ENCODE assay signal across 8 mouse cellular contexts in the genomic region with DNA sequence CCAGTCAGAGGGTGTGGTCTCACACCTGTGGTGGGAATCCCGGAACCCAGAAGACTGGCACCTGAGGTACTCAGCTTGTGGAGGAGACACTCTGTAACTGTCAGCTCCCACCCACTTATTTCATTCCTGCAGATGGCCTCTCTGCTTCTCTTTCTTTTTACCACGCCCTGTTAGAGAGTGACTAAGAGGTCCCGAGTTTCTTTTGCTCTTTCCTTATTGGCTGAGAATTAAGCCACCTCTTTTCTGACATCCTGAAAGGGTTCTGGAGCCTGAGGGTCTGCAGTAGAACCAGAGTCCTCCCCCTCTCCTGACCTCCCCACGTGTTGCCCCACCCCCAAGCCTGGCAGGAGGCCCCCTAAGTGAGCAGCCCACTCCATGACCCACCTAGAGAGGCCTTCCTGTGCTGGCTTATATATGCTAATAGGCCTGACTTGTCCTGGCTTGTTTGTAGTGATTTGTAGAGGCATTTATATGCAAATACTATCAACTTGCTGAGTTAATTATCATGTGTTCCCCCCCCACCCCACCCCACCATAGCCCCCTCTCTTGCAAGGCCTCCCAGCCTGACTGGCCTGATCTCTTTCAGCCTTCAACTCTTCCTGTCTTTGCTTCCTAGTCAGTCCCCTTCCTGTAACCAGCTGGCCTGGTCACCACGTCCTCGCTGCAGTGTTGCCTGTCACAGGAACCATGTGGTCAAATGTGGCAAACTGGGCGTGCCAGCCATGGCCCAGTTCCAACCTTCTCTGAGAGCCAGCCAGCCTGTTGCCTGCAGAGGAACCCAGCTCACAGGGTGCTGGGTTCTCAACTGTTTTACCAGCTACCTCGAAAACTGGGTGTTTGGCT.
A peak's percentile ranks its signal among the peaks of the same experiment; 100 is the strongest.
DNase-seq lines count a peak whose midpoint lies in the region; ATAC-seq and TF ChIP-seq lines count a peak whose summit lies in the region.

No protein-coding gene starts in this region.

- no peaks in the 10 kb centered on the region for H3K4me1 ChIP-seq in cerebellum, adult 2 months (ENCODE audit: control insufficient read depth, insufficient read depth, low read length)
- peaks cover 20% of the 10 kb centered on the region for H3K4me1 ChIP-seq in forebrain, embryonic 16.5 days (replicated peaks; ENCODE audit: control insufficient read depth, insufficient read depth, low read length)
- peaks cover 89% of the 10 kb centered on the region for H3K4me1 ChIP-seq in hindbrain, embryonic 12.5 days
- peaks cover 12% of the 10 kb centered on the region for H3K4me1 ChIP-seq in stomach, postnatal 0 days (replicated peaks; ENCODE audit: control insufficient read depth, insufficient read depth)

- TF ChIP-seq POLR2A in cerebellum, adult 2 months (IDR thresholded peaks at IDR 0.05; ENCODE audit: borderline replicate concordance, insufficient read depth, low read length): no peak

- TF ChIP-seq CTCF in cerebellum, adult 2 months (IDR thresholded peaks at IDR 0.05; ENCODE audit: borderline replicate concordance, insufficient read depth, low read depth, low read length): no peak
- TF ChIP-seq CTCF in stomach, postnatal 0 days (IDR thresholded peaks at IDR 0.05; ENCODE audit: low read depth): no peak

- TF ChIP-seq EP300 in stomach, postnatal 0 days (optimal IDR thresholded peaks at IDR 0.05): no peak

- no peak overlapping the region for H3K4me2 ChIP-seq in forebrain, embryonic 16.5 days (ENCODE audit: low read length)
- H3K4me2 ChIP-seq in hindbrain, embryonic 12.5 days (replicated peaks): peak overlapping the region; percentile 22
- no peak overlapping the region for H3K4me2 ChIP-seq in stomach, postnatal 0 days (replicated peaks; ENCODE audit: low read depth)

- no peaks in the 10 kb centered on the region; the same call in 1 of the 2 replicates for H3K27me3 ChIP-seq in cerebellum, adult 2 months (ENCODE audit: control insufficient read depth, insufficient read depth, low read length)
- H3K27me3 ChIP-seq in forebrain, embryonic 16.5 days (replicated peaks; ENCODE audit: control insufficient read depth, insufficient read depth, low read length): peaks cover 30% of the 10 kb centered on the region
- peaks cover 56% of the 10 kb centered on the region for H3K27me3 ChIP-seq in hindbrain, embryonic 12.5 days
- no peaks in the 10 kb centered on the region for H3K27me3 ChIP-seq in stomach, postnatal 0 days (ENCODE audit: control insufficient read depth, insufficient read depth, low read length)

- 23% methylated on average over 8 of the region's 8 CpGs for WGBS in cerebellum, adult 2 months
- WGBS in forebrain, embryonic 16.5 days: 9% methylated on average over 8 of the region's 8 CpGs
- 7% methylated on average over 8 of the region's 8 CpGs for WGBS in hindbrain, embryonic 12.5 days
- WGBS in stomach, postnatal 0 days: 25% methylated on average over 8 of the region's 8 CpGs

- DNase-seq in cerebellum, adult 2 months: peak; percentile 45 to 59
- DNase-seq in cerebellum, adult 8-10 months: no peak
- DNase-seq in adipocyte (ENCODE audit: low spot score): peak; percentile 88
- DNase-seq in left cerebral cortex, adult 9 months (ENCODE audit: low spot score in 2 of 2): peak; percentile 27 to 64
- DNase-seq in stomach, postnatal 0 days (ENCODE audit: low spot score): peak; percentile 89

- no peak overlapping the region for H3K27ac ChIP-seq in cerebellum, adult 2 months (ENCODE audit: insufficient read depth, low read length)
- H3K27ac ChIP-seq in forebrain, embryonic 16.5 days (ENCODE audit: low read length): no peak overlapping the region
- no peak overlapping the region for H3K27ac ChIP-seq in hindbrain, embryonic 12.5 days
- H3K27ac ChIP-seq in stomach, postnatal 0 days (replicated peaks): peak overlapping the region; percentile 83

- no peaks in the 10 kb centered on the region for H3K9me3 ChIP-seq in forebrain, embryonic 16.5 days (ENCODE audit: control insufficient read depth, low read length)
- no peaks in the 10 kb centered on the region for H3K9me3 ChIP-seq in hindbrain, embryonic 12.5 days (replicated peaks)
- no peaks in the 10 kb centered on the region for H3K9me3 ChIP-seq in stomach, postnatal 0 days (ENCODE audit: control insufficient read depth, low read length)

- H3K36me3 ChIP-seq in forebrain, embryonic 16.5 days (ENCODE audit: control insufficient read depth, insufficient read depth): no peaks in the 10 kb centered on the region
- H3K36me3 ChIP-seq in hindbrain, embryonic 12.5 days: no peaks in the 10 kb centered on the region
- H3K36me3 ChIP-seq in stomach, postnatal 0 days (ENCODE audit: control insufficient read depth, insufficient read depth, low read length): no peaks in the 10 kb centered on the region

- no peak overlapping the region for H3K4me3 ChIP-seq in cerebellum, adult 2 months (replicated peaks; ENCODE audit: insufficient read depth, low read depth, low read length)
- no peak overlapping the region for H3K4me3 ChIP-seq in forebrain, embryonic 16.5 days (replicated peaks; ENCODE audit: low read length)
- no peak overlapping the region for H3K4me3 ChIP-seq in hindbrain, embryonic 12.5 days
- H3K4me3 ChIP-seq in stomach, postnatal 0 days (ENCODE audit: low read depth, low read length): no peak overlapping the region

- peak; percentile 62; the same call in 1 of the 2 replicates for ATAC-seq in forebrain, embryonic 16.5 days
- peak; percentile 62 for ATAC-seq in hindbrain, embryonic 12.5 days (ENCODE audit: low FRiP score)
- ATAC-seq in megakaryocyte-erythroid progenitor cell, adult 5-6 weeks (replicated peaks; ENCODE audit: low FRiP score, low TSS enrichment, poor library complexity, severe bottlenecking): peak; percentile 78
- ATAC-seq in stomach, postnatal 0 days (ENCODE audit: low FRiP score, low TSS enrichment): peak; percentile 81

- no peak overlapping the region for H3K9ac ChIP-seq in forebrain, embryonic 16.5 days (replicated peaks; ENCODE audit: low read depth, low read length)
- no peak overlapping the region for H3K9ac ChIP-seq in hindbrain, embryonic 12.5 days
- no peak overlapping the region for H3K9ac ChIP-seq in stomach, postnatal 0 days (ENCODE audit: low read length)
